Mouse (Mus musculus) R1 (cell line): ENCODE measurements around the gene Ptov1.
A peak's percentile ranks its signal among the peaks of the same experiment; 100 is the strongest.

Experiments used
- DNase-seq: peaks from one replicate; pipeline ENCODE4 v3.0.0-alpha.2; 2018; ENCODE audit warnings: low read depth, low spot score

Ptov1 gene

DNA sequence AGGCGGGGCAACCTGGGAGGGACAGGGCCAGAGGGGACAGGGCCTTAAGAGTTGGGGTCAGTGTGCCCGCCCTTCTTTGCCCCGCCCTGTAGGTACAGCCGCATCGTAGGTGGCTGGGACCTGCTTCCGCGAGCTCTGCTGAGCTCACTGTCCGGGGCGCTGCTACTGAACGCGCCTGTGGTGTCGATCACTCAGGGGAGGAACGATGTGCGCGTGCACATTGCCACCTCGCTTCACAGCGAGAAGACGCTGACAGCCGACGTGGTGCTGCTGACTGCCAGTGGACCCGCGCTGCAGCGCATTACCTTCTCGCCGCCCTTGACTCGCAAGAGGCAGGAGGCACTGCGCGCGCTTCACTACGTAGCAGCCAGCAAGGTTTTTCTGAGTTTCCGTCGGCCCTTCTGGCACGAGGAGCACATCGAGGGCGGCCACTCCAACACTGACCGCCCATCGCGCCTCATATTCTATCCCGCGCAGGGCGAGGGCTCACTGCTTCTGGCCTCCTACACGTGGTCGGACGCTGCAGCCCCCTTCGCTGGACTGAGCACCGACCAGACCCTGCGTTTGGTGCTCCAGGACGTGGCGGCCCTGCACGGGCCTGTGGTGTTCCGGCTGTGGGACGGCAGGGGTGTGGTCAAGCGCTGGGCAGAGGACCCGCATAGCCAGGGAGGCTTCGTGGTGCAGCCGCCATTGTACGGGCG lies 29.9 kb downstream of the Ptov1 start:
- DNase-seq: peak; percentile 50

- no peak for DNase-seq
Measured at GRCm38 (mm10) chr7:44839171-44839490, 30.5 kb downstream of the Ptov1 start.

DNA sequence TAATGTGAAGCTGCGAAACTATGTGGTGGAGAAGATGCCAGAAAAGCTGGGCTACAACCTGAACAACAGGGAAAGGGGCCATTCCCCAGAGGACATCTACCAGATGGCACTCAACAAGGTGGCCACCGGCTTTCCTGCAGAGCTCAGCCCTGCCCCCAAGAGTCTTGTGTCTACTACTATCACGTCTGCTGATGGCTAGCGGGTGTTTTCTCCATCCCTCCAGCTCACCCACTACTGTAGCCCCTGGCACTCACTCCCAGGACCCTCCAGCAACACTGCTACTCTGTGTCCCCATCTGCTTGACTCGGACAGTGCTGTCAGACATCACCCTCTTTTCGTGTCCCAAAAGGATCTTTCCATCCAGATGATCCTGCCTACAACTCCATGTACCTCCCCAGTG lies 31.5 kb downstream of the Ptov1 start:
- DNase-seq: no peak

- DNase-seq: no peak
Measured at GRCm38 (mm10) chr7:44836423-44837053, 33.0 kb downstream of the Ptov1 start.

DNA sequence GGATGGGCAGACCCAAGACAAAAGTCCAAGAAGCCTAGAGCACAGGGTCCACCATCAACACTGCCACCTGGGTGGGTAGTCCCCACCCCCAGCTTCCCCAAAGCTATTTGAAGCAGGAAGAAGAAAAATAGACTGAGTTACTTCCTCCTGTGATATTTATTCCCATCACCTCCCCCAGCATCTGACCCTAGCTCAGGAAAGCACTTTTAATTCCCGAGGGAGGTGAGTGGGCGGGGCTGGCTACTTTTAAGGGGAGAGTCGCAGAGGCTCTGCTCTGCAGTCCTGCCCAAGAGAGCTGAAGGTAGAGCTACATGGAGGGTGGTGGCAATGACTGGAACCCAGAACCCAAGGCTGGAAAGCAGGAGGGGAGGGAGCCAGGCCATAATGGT lies 33.6 kb downstream of the Ptov1 start:
- DNase-seq: no peak

DNA sequence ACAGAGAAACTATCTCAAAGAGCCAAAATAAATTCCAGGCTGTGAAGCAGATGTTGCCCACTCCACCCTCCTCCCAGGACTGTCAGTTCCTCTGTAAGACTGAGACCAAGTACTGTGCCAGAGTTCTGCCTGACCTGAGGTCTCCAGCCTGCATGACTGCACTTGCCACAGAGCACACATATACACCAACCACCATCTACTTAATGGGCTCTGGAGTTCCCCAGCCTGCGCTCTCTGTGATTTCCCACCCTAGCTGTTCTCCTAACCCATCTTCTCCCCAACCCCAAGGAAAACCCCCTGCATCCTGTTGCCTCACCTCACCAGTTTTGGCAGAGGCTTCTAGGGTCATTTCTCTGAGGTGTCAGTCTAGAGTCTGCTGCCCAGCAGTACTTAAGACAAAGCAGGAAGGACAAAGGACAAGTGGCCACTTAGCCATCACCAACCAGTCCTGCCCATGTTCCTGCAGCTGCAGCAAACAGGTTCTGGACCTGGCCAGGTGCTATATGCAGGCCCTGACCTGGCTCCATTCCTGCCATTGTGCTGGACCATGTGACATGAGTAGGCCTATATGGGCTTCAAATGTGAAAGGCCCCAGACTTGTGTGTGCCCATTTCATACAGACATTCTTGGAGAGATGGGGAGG lies 34.1 kb downstream of the Ptov1 start:
- no peak for DNase-seq

DNA sequence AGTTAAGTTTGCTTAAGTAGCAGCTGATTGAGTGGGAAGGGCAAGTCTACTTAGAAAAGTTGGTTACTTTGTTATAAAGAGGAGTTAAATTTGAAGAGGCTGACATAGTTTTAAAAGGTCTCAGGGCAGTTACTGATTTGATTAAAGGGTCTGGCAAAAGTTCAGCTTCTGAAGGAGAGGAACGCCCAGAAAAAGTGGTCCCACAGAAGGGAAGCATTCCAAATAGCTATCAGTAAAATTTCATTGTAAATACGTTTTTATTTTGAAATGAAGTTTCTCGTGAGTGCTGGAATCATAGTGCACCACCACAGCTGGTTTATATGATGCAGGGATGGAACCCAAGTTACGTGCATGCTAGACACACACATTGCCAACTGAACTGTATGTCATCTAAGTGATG lies 36.8 kb downstream of the Ptov1 start:
- DNase-seq: no peak

GRCm38 (mm10) chr7:44828706-44829105 lies 40.9 kb downstream of the Ptov1 start:
- DNase-seq: no peak

- DNase-seq: no peak
Measured at GRCm38 (mm10) chr7:44826771-44827170, 42.8 kb downstream of the Ptov1 start.

DNA sequence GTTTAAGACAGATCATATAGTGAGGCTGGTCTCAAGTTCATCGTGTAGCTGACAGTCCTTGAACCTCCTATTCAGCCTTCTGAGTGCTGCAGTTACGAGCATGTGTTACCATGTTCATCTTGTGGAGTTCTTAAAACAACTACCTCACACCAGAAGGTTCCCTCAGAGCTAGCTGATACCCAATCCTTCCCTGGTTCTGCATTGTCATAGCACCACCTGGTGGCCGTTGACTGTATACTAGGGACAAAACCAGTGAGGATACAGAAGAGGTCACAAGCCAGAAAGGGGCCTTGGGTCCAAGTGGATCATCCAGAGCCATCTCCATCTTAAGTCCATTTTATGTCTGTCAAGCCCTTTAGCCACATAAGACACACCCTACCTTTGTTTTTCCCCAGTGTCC lies 44.7 kb downstream of the Ptov1 start:
- DNase-seq: peak; percentile 81

DNA sequence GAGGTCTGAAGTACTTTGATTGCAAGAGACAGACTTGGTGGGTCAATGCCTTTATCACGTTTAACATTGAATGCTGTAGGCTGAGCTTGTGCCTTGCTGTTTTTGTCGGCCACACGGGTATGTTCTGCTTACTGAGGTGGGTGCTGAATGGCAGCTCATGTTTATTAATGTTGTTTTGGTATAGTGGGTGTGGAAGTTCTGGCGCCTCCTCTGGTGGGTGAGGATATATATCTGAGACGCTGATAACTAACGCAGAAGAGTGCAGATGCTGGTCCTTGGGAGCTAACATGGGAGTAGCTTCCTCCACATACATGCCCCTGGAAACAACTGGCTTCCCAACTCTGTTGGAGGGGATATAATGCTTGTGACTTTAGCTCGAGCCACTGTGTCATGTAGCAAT lies 46.2 kb downstream of the Ptov1 start:
- DNase-seq: no peak

- DNase-seq: no peak
Measured at GRCm38 (mm10) chr7:44821666-44822448, 47.7 kb downstream of the Ptov1 start.

DNA sequence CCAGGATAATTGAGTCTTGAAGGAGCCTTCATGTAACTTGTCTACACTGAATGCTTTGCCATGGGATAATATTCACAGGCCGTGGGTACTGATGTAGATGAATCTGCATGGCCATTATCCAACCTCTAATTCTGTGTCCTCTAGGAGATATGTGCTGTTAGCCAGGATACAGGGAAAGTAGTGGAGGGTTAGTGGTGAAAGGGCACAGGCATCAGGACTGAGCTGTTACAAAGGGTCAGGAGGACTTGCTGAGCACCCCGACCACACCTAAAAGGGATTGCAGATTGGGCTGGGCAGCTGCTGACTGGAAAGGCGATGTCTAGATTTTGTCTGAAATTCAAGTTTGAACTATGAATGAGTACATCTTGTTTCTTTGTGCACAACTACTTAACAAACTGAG lies 49.1 kb downstream of the Ptov1 start:
- no peak for DNase-seq

GRCm38 (mm10) chr7:44819863-44820262 lies 49.7 kb downstream of the Ptov1 start:
- no peak for DNase-seq

DNA sequence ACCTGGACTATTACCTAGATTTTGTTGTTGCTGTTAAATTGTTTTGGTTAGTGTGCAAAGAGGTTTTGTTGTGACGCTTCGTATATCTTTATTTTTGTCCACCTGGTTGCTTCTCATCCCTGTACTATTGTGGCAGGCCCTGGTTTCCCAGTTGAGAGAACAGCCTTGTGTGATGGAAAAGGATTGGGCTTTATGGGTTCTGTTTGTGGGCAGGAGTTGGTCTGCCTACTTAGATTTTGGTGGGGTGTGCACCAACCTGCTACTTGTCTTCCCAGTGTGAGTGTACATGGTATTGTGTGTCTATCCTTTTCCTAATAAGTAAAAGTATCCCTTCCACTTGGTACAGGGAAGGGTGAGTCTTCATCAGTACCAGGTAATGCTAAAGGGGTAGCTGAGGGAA lies 50.2 kb downstream of the Ptov1 start:
- DNase-seq: no peak

GRCm38 (mm10) chr7:44818751-44819235 lies 50.8 kb downstream of the Ptov1 start:
- peak; percentile 55 for DNase-seq

DNA sequence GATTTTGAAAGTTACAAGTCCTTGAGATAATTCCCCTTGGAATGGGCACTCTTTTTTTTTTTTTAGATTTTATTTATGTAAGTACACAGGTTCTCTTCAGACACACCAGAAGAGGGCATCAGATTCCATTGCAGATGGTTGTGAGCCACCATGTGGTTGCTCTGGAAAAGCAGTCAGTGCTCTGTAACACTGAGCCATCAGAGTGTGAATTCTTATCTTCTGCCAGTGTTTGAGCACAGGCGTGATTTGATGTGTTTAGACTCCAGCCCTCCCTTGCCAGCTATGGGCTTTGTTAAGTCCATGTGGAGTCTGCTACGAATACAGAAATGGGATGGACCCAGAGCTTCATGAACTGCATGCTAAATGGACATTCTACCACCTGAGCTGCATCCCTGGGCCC lies 51.4 kb downstream of the Ptov1 start:
- DNase-seq: no peak

- DNase-seq: no peak
Measured at GRCm38 (mm10) chr7:44817441-44817840, 52.1 kb downstream of the Ptov1 start.

GRCm38 (mm10) chr7:44816470-44817021 lies 53.0 kb downstream of the Ptov1 start, which contains the start of gene Atf5:
Atf5 (minus strand) TSS chr7:44816658.
- peak; percentile 57 for DNase-seq

GRCm38 (mm10) chr7:44815721-44816469 lies 53.7 kb downstream of the Ptov1 start, which contains the start of the genes Nup62 and Il4i1:
Nup62 (plus strand) TSS chr7:44816088.
Il4i1 (plus strand) TSS chr7:44816387.
- peak; percentile 100 for DNase-seq

DNA sequence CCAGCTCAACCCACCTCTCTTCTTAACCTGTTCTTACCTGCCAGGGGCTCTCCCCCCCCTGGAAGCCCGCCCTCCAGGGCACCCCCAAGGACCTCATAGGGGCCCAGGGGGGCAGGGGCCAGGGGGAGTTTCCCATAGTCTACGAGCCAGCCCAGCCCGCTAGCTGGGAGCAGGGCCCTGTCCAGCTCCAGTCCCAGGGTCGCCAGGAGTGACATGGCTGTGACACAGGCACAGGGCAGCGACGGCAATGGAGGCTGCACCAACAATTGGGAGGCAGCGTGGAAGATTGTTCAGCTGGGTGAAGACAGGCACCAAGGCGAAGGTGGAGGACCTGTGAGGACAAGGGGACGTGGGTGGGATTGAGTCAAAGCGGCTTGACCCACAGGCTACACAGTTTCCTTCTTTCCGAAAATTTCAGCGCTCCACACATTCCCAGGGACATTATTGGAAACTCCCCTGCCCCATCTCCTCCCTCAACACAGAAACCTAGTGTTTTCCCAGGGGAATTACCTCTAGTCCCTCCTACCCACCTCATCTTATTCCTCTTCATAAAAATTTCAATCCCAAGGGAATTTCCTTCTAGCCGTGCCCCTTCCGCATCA lies 54.5 kb downstream of the Ptov1 start:
- no peak for DNase-seq
